Mouse (Mus musculus) NIH3T3 (cell line): ENCODE results near the gene Gm45717.

ENCODE experiments used
- DNase-seq: peaks from one replicate; pipeline ENCODE4 v3.0.0-alpha.2; 2012; ENCODE audit warnings: low read depth

Gm45717 gene

GRCm38 (mm10) chr7:140905642-140906081 is 50.1 kb downstream of the Gm45717 start:
- DNase-seq, result no peak

GRCm38 (mm10) chr7:140903212-140903611 is 52.5 kb downstream of the Gm45717 start:
- DNase-seq, result peak; percentile 84

GRCm38 (mm10) chr7:140902036-140902875 is 53.5 kb downstream of the Gm45717 start:
- no peak for DNase-seq

GRCm38 (mm10) chr7:140900220-140900619 is 55.5 kb downstream of the Gm45717 start, which contains the start of gene Cox8b:
Cox8b (minus strand) TSS chr7:140900446.
- DNase-seq, result no peak
